Mouse (Mus musculus) liver, postnatal 0 days (tissue): ENCODE results near the gene Gse1.

Source experiments
- CTCF ChIP-seq: sonication (generic); IDR thresholded peaks from 2 replicates; pipeline ENCODE4 v1.5.1; 2016; ENCODE audit warnings: antibody characterized with exemption, low read depth
- EP300 ChIP-seq: IDR thresholded peaks from 2 replicates; pipeline ENCODE4 v1.6.1; 2016; ENCODE audit warnings: antibody characterized with exemption, low read depth, mild to moderate bottlenecking

DNA sequence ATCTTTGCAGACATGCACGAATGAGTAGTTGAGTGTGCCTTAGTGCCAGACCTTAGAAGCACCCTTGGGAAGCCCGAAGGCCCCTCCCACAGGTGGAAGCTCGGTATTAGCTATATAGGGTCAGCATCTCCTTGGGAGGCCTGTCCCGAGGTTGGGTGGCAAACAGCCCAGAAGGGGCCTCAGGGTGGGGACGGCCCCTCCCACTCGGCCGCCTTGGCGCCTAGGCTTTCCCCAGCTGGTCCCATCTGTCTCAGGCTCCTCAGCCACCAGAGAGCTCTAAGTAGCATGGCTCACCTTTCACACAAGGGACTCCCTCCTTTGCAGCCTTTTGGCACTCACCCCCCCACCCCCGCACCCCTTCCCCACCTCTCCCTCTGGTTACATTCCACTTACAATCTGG is 43.9 kb upstream of the Gse1 start:
- TF ChIP-seq EP300: no peak
- TF ChIP-seq CTCF: no peak
